Mouse (Mus musculus) macrophage (primary cell): ENCODE measurements around the gene Klk12. TPM values are rescaled to one million over a fixed set of nuclear protein-coding genes. Genes with fewer than 3 reads are reported as not detected.

Experiments used
- H3K27ac ChIP-seq: fragments of 350-480 bp; formaldehyde crosslinking; 2 replicates; pipeline ENCODE4 v1.9.0; 2021
- H3K36me3 ChIP-seq: fragments of 350-480 bp; formaldehyde crosslinking; 2 replicates; pipeline ENCODE4 v1.9.0; 2021; ENCODE audit errors: inconsistent target
- H3K4me3 ChIP-seq: fragments of 350-480 bp; formaldehyde crosslinking; 2 replicates; pipeline ENCODE4 v1.9.0; 2021; ENCODE audit errors: inconsistent target
- H3K79me2 ChIP-seq: fragments of 350-480 bp; formaldehyde crosslinking; 2 replicates; pipeline ENCODE4 v1.9.0; 2021; ENCODE audit errors: inconsistent target
- WGBS: methylation state at CpG from one replicate; pipeline ENCODE4 v1.1.7; 2026; ENCODE audit warnings: inconsistent platforms; ENCODE audit not compliant: missing documents; 5-methylcytosine and 5-hydroxymethylcytosine counted together
- polyA plus RNA-seq: library from polyadenylated mRNA; stranded (reverse); fragments of 250-400 nt; gene quantifications from 3 replicates; pipeline ENCODE4 v1.2.4, GENCODE M21; 2018; ENCODE audit warnings: inconsistent platforms

Klk12 gene
- polyA plus RNA-seq, 1 experiment from 2014 or later, result not detected

DNA sequence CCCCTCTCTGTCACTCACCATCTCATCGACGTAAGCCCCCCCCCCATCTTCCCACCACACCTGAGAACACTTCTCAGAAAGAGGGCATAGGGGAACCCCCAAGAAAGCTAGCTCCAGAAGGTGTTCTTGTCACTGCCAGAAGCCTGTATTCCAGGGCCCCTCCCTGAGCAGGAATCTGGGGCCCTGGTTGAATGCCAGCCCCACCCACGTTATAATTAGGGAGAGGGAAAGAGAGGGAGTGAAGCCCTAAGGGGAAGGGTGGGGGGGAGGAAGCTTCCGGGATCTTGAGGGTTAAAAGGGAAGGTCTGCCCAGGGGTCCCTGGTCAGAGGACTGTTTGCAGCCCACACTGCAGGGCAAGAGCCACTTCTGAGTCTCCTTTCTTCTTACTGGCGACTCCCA lies 12.0 kb downstream of the Klk12 start, which contains the start of gene Klk10:
Gene Klk10 (plus strand): TSS at position 290 of the 400 bp plus-strand sequence.
- H3K79me2 ChIP-seq, result no peaks in the 10 kb centered on the region
- WGBS, result 29% methylated on average over 4 of the region's 5 CpGs
- H3K36me3 ChIP-seq, result no peaks in the 10 kb centered on the region
- no peak within 1 kb of the TSS for H3K4me3 ChIP-seq
- no peak within 1 kb of the TSS for H3K27ac ChIP-seq

GRCm38 (mm10) chr7:43781541-43781940 lies 12.8 kb downstream of the Klk12 start:
- H3K27ac ChIP-seq, result no peak overlapping the region
- no peak overlapping the region for H3K4me3 ChIP-seq
- H3K36me3 ChIP-seq, result no peaks in the 10 kb centered on the region
- WGBS, result 90% methylated on average over 11 of the region's 11 CpGs
- H3K79me2 ChIP-seq, result no peaks in the 10 kb centered on the region

GRCm38 (mm10) chr7:43782275-43783265 lies 13.9 kb downstream of the Klk12 start:
- no peak overlapping the region for H3K4me3 ChIP-seq
- H3K79me2 ChIP-seq, result no peaks in the 10 kb centered on the region
- 11% methylated on average over 36 of the region's 36 CpGs for WGBS
- H3K27ac ChIP-seq, result no peak overlapping the region
- no peaks in the 10 kb centered on the region for H3K36me3 ChIP-seq

- 100% methylated on average over 1 of the region's 1 CpGs for WGBS
- Histone ChIP-seq H3K79me2 (no peaks in the 10 kb centered on the region), H3K36me3 (no peaks in the 10 kb centered on the region), H3K4me3 (no peak overlapping the region), H3K27ac (no peak overlapping the region)
These were observed 16.6 kb downstream of the Klk12 start for GRCm38 (mm10) chr7:43785286-43785685.

- 82% methylated on average over 3 of the region's 3 CpGs for WGBS
- Histone ChIP-seq H3K4me3 (no peak overlapping the region), H3K79me2 (no peaks in the 10 kb centered on the region), H3K27ac (no peak overlapping the region), H3K36me3 (no peaks in the 10 kb centered on the region)
These were observed 19.4 kb downstream of the Klk12 start for GRCm38 (mm10) chr7:43788096-43788495.

GRCm38 (mm10) chr7:43789295-43789694 lies 20.6 kb downstream of the Klk12 start:
- WGBS, result 71% methylated on average over 2 of the region's 2 CpGs
- no peaks in the 10 kb centered on the region for H3K79me2 ChIP-seq
- H3K4me3 ChIP-seq, result no peak overlapping the region
- H3K36me3 ChIP-seq, result no peaks in the 10 kb centered on the region
- no peak overlapping the region for H3K27ac ChIP-seq

GRCm38 (mm10) chr7:43791591-43791990 lies 22.9 kb downstream of the Klk12 start, which contains the start of gene Klk9:
Gene Klk9 (plus strand): TSS chr7:43791891.
- Histone ChIP-seq H3K36me3 (no peaks in the 10 kb centered on the region), H3K79me2 (no peaks in the 10 kb centered on the region), H3K27ac (no peak within 1 kb of the TSS), H3K4me3 (no peak within 1 kb of the TSS)
- 81% methylated on average over 7 of the region's 7 CpGs for WGBS

GRCm38 (mm10) chr7:43796355-43796754 lies 27.7 kb downstream of the Klk12 start:
- H3K27ac ChIP-seq, result no peak overlapping the region
- H3K4me3 ChIP-seq, result no peak overlapping the region
- no peaks in the 10 kb centered on the region for H3K79me2 ChIP-seq
- no peaks in the 10 kb centered on the region for H3K36me3 ChIP-seq
- 36% methylated on average over 8 of the region's 8 CpGs for WGBS

DNA sequence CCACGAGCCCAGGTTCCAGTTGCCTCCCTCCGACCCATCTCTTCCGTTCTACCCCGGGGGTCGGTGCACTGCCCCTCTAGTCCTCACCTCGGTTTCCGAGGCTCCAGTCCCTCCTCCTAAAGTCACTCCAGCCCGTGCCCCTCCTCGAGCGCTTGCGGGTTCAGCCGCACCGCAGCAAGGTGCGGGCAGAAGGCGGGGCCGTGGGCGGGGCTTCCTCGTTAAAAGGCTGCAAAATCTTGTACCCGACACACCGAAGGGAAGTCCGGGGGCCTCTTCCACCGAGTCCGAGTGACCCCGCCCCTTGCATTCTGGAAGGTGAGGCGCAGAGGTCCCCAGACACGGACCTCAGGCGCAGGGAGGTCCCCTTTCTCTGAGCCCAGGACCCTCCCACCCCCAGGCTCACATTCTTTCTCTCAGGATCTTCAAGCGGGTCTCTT lies 28.7 kb downstream of the Klk12 start, which contains the start of gene Klk8:
Gene Klk8 (plus strand): TSS at position 245 of the 437 bp plus-strand sequence.
- H3K27ac ChIP-seq, result no peak within 1 kb of the TSS

GRCm38 (mm10) chr7:43797844-43798462 lies 29.3 kb downstream of the Klk12 start:
- H3K36me3 ChIP-seq, result no peaks in the 10 kb centered on the region
- H3K27ac ChIP-seq, result no peak overlapping the region
- H3K4me3 ChIP-seq, result no peak overlapping the region
- H3K79me2 ChIP-seq, result no peaks in the 10 kb centered on the region
- WGBS, result 6% methylated on average over 13 of the region's 13 CpGs

More for the DNA sequence above, 28.7 kb downstream of the Klk12 start, which contains the start of gene Klk8:
- Histone ChIP-seq H3K4me3 (peak within 1 kb of the TSS; percentile 8; the same call in 1 of the 2 replicates), H3K79me2 (no peaks in the 10 kb centered on the region), H3K36me3 (no peaks in the 10 kb centered on the region)
- WGBS, result 0% methylated on average over 27 of the region's 28 CpGs

GRCm38 (mm10) chr7:43799876-43800275 lies 31.2 kb downstream of the Klk12 start:
- WGBS, result 72% methylated on average over 7 of the region's 7 CpGs
- no peak overlapping the region for H3K27ac ChIP-seq
- H3K36me3 ChIP-seq, result no peaks in the 10 kb centered on the region
- H3K79me2 ChIP-seq, result no peaks in the 10 kb centered on the region
- H3K4me3 ChIP-seq, result no peak overlapping the region

GRCm38 (mm10) chr7:43810994-43811393 lies 42.3 kb downstream of the Klk12 start, which contains the start of gene Klk7:
Gene Klk7 (plus strand): TSS chr7:43811294.
- no peaks in the 10 kb centered on the region for H3K79me2 ChIP-seq
- no peak within 1 kb of the TSS for H3K27ac ChIP-seq
- no peak within 1 kb of the TSS for H3K4me3 ChIP-seq
- 64% methylated on average over 5 of the region's 5 CpGs for WGBS
- no peaks in the 10 kb centered on the region for H3K36me3 ChIP-seq

DNA sequence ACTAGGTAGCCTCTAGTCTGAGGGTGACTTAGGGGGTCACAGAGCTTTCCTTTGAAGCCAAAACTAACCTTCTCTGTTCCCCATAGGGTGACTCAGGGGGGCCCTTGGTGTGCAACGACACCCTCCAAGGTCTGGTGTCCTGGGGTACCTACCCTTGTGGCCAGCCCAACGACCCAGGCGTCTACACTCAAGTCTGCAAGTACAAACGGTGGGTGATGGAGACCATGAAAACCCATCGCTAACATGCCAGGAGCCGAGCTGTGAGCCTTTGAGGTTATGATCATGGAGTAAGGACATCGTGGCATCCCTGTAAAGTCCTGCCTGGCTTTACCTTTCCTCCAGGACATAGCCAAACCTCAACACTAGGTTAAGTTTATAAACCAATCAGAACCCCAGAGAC lies 46.5 kb downstream of the Klk12 start:
- Histone ChIP-seq H3K36me3 (no peaks in the 10 kb centered on the region), H3K27ac (no peak overlapping the region), H3K79me2 (no peaks in the 10 kb centered on the region), H3K4me3 (no peak overlapping the region)
- 91% methylated on average over 7 of the region's 7 CpGs for WGBS

GRCm38 (mm10) chr7:43816746-43817145 lies 48.0 kb downstream of the Klk12 start:
- no peaks in the 10 kb centered on the region for H3K36me3 ChIP-seq
- no peak overlapping the region for H3K27ac ChIP-seq
- no peak overlapping the region for H3K4me3 ChIP-seq
- no peaks in the 10 kb centered on the region for H3K79me2 ChIP-seq

DNA sequence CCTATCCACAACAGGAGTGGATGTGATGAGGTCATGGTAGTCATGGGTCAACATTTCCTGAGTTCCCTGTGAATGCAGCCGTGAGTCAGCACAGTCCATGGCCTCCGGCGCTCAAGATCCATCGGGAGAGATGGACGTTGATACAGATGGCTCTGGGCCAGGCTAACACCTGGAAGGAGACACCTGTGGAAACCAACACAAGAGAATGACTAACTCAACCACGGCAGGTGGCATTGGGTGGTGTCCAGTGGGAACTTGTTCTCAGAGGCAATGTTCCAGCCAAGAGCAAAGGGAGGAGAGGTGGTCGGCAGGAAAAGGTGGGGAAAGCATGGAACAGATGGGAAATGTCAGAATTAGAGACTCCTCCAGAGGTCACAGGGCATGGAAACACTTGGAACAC lies 52.9 kb downstream of the Klk12 start:
- no peak overlapping the region for H3K4me3 ChIP-seq
- no peaks in the 10 kb centered on the region for H3K79me2 ChIP-seq
- no peaks in the 10 kb centered on the region for H3K36me3 ChIP-seq
- 84% methylated on average over 7 of the region's 7 CpGs for WGBS
- H3K27ac ChIP-seq, result no peak overlapping the region
